Mouse (Mus musculus) kidney, postnatal 25 days (tissue): Measurements from ENCODE around the gene Plxdc2.
A peak's percentile ranks its signal among the peaks of the same experiment; 100 is the strongest.

Source experiments
- DNase-seq, 2 experiments: peaks; one replicate each; pipeline ENCODE4 v3.0.0; 2021; ENCODE audit warnings: mixed read lengths in 2 of 2

The Plxdc2 gene

GRCm38 (mm10) chr2:16356106-16356818 lies at the start of gene Plxdc2:
Gene Plxdc2 (plus strand): TSS chr2:16356304.
- peak; percentile 81 to 88 for DNase-seq

DNA sequence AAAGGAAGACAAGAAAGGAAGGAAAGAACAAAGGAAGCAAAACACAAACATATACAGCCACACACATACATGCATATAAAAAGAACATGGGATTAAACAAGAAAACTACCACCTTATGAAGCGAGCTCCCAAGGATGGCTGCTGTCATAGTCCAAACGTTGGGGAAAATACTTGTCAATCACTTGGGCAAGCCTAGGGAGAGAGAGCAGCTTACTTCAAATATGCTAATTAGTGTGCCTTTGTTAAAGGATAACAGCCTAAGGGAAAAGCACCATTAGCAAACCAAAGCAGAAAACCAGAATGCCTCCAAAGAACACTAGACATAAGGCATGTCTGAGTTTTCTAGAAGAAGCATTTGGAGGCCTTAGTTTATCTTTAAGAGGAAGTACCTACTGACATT lies 45.7 kb upstream of the Plxdc2 start:
- no peak for DNase-seq

- DNase-seq, result peak in 1 of 2 experiments; percentile 40
Measured at GRCm38 (mm10) chr2:16312400-16313070, 43.6 kb upstream of the Plxdc2 start.

DNA sequence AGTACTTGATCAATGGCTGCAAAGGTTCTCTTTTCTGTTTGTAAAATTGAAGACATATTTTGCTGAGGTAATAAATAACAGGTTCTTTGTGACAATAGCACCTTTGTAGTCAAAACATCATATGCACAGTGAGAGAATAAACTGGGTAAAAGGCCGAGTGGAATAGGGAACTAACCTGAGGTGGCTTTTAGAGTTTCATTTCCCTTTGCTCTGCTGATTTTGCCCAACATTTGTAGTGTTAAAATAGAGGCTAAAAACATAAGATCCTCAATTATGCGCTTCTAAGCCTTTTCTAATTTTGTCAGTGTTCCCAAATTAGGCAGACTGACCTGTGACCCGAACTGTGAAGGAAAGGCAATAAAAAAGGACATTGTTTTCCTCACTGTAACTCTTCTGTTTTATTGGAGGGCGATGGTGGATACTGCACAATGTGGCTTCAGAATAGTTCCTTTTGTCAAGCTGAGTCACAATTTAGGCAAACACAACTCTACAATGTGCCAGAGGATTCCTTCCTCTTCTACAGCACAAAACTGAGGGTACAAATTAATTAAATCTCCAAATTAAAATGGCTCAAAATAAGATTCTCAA lies 20.8 kb upstream of the Plxdc2 start:
- DNase-seq, result no peak

DNA sequence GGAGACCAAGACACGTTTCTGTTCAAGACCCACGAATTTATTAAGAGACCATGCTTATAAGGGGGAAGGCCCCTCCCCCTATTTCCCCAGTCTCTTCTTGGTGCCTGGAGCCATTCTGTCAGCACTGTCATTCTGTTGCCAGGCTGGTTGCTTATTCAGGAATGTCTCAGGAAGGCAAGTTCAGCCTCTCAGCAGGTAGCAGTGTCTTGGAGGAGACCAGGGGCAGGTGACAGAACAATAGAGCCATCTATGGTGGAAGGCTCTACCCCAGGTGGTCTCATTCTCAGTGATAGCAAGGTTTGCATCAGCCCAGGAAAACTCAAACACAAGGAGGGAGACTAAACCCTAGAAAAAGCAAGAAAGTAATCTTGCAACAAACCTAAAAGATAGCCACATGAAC lies 11.5 kb upstream of the Plxdc2 start:
- no peak for DNase-seq

DNA sequence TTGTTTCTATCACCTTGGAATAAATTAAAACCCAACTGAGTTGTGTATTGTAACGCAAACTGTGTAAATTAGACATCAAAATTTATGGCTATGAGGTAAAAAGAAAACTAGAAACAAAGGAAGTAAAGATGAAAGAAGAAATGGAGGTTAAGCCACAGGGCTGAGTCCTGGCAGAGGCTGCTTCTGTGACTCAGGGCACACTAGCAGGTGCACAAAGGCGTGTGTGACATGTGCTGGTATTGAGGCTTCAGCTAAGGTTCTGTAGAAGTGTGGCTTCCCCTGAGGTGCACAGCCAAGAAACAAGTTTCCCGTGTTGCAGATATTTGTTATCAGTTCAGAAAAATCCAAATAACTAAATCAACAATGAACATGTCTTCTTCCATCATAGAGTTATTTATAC lies 5.0 kb upstream of the Plxdc2 start:
- DNase-seq, result no peak

DNA sequence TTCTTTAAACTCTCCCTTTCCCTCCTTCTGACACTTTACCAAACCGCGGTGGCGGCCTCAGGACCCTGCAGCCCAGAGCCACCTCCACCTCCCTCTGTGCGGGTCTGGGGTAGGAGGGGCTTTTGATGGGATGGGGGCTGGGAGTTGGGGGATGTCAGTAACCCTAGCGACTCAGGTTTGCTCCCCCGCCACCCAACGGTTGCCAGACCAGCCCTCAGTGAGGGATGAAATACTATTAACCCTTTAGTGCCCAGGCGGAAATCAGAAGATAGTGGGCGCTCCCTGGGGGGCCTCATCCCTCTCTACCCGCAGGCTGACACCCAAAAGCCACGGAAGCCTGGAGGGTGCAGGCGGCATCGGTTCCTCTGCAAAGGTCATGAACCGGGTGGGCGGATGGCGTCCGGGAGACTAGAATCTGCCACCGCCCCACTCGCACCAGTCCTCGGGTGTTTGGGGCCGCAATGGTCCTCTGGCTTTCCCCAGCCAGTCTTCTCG lies 446 bp upstream of the Plxdc2 start:
- DNase-seq, result peak in 1 of 2 experiments; percentile 10

GRCm38 (mm10) chr2:16356921-16357837 lies 1.1 kb downstream of the Plxdc2 start:
- DNase-seq, result peak; percentile 55 to 66

- peak; percentile 7 to 39 for DNase-seq
Measured at GRCm38 (mm10) chr2:16357946-16358345, 1.8 kb downstream of the Plxdc2 start.

- peak in 1 of 2 experiments; percentile 58 for DNase-seq
Measured at GRCm38 (mm10) chr2:16359341-16359928, 3.3 kb downstream of the Plxdc2 start.

- DNase-seq, result no peak
Measured at GRCm38 (mm10) chr2:16364749-16365148, 8.6 kb downstream of the Plxdc2 start.

DNA sequence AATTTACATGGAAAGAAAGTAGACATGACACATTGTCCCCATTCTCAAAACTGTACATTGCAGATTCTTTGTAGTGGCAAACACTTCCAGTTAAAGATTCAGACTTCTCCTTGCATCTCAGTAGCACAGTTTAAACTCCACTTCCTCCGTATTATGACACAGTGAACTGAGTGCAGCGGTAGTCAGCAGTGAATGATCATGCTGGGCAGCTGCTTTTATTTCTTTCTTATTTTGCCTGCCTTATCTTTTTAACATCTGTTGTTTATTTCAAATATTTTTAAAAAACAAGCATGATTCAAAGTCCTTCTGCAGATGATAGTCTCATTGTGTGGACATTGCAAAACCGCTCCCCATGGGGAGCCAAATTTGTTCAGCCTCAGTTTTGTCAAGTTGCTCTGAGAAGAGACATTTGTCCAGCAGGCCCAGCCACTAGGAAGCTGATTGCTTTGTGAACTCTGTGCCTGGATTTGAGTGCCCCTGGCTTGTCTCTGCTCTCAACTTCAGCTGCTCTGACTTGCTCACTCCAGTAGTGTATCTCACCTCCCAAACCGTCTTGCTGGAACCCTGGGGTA lies 9.8 kb downstream of the Plxdc2 start:
- peak in 1 of 2 experiments; percentile 39 for DNase-seq

DNA sequence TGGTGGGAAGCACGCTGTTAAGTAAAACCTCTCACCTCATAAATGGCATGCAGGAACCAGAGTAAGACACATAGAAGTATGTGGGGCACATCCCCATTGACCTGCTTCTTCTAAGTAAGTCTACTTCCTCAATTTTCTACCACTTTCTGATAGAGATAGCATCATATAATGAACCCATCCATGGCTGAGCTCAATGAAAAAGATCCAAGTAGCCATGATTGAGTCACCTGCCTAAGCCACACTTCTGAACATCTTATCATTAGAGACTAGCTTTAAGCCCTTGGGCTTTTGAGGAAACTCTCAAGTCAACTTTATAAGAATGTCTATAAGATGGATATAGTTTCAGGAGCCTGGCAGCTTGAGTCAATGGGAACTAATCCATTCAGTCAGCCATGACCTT lies 14.3 kb downstream of the Plxdc2 start:
- no peak for DNase-seq

DNA sequence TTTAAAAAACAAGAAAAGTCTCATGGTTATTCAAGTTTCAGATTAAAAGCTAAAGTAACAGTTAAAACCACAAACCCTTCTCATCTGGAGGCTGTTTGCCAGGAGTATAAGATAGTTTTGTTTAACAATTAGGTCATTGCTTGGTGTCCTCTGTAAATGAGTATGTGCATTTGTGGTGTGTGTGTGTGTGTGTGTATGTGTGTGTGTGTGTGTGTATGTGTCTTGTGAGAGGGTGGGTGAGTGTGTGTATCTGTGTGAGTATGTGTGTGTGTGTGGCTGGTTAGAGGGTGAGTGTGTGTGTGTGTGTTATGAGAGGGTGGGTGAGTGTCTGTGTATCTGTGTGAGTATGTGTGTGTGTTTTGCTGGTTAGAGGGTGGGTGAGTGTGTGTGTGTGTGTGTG lies 18.2 kb downstream of the Plxdc2 start:
- no peak for DNase-seq

DNA sequence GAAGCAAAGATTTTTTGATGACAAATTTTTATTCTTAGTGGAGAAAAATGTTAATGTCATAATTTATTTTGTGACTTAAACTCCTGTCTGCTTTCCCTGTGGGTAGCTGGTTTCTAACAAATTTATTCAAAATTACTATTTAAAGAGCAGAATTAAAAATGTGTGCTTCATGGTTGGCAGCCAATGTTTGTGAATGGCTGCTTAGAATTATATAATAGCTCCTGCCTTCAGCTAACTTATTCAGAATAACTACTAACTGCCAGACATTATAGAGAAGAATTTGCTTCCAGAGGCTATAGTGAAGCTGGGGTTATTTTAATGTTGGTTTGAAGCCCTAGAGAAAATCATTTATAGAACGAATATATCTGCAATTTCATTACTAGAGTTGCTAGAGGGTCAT lies 30.1 kb downstream of the Plxdc2 start:
- DNase-seq, result no peak

- DNase-seq, result no peak
Measured at GRCm38 (mm10) chr2:16386692-16387091, 30.6 kb downstream of the Plxdc2 start.

- DNase-seq, result no peak
Measured at GRCm38 (mm10) chr2:16387787-16388186, 31.7 kb downstream of the Plxdc2 start.

DNA sequence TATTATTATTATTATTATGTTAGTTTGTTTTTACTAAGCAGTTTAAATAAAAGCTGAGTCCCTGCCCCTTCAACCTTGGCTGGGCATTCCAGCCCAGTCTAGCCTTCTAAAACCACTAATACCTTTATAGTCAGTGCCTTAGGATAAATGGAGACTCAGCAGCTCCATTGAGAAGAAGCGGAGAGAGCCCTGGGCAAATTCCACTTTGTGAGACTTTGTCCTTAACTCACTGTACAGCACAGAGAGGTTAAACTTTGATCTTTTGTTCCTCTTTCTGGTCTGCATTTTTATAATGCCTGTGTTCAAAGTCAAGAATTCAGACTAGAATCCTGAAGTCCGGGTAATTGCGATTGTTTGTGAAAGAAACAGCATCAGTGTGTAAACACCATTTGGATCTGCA lies 41.4 kb downstream of the Plxdc2 start:
- peak; percentile 49 to 76 for DNase-seq

GRCm38 (mm10) chr2:16398006-16398405 lies 41.9 kb downstream of the Plxdc2 start:
- peak; percentile 13 to 57 for DNase-seq

GRCm38 (mm10) chr2:16398896-16399295 lies 42.8 kb downstream of the Plxdc2 start:
- peak; percentile 47 to 71 for DNase-seq

DNA sequence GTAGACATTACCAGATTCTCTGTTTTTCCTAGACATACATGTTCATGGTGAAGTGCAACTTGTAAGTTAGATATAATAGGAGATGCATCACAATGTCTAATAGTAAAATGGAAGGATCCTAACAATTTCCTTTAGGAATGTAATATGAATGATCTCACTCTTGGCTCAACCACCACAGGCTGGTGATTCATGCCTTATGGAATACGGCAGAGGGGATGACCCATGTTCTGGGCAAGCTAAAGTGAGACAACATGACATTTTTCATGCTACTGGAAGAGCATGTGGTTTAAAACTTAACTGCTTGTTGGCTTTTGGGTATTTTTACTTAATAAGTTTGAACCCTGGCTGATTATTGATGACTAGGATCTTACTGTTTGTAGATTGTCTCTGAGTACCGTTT lies 50.4 kb downstream of the Plxdc2 start:
- no peak for DNase-seq
